Mouse (Mus musculus): ENCODE results near the gene Ppfia2. TPM values are rescaled to one million over a fixed set of nuclear protein-coding genes. Genes with fewer than 3 reads are reported as not detected.

Gene Ppfia2
- polyA plus RNA-seq (2015; fragmentation: Nextera tagmentation; extraction: Ambion mirVana): 0.90 and 1.0 TPM in 2 replicates

- no peaks in the 10 kb centered on the region; the same call in 1 of the 2 replicates for H3K27me3 ChIP-seq (replicated peaks)
- no peaks in the 10 kb centered on the region for H3K4me1 ChIP-seq
- peak within 1 kb of the TSS; percentile 19; the same call in 1 of the 2 replicates for H3K9ac ChIP-seq
- H3K27ac ChIP-seq: no peak within 1 kb of the TSS
- 0 out of 2 replicates have a peak, but pooled peaks have one; percentile 27 for ATAC-seq (ENCODE audit: insufficient read depth, low FRiP score, low read depth)
- peak within 1 kb of the TSS; percentile 71 for H3K4me2 ChIP-seq
- WGBS: under 1% methylated on average over 30 of the region's 30 CpGs
- H3K36me3 ChIP-seq: no peaks in the 10 kb centered on the region
- H3K9me3 ChIP-seq: no peaks in the 10 kb centered on the region
- H3K4me3 ChIP-seq (replicated peaks): peak within 1 kb of the TSS; percentile 48
Observed at GRCm38 (mm10) chr10:106469855-106470532, at the start of gene Ppfia2. Gene Ppfia2 (plus strand): TSS chr10:106470339.

GRCm38 (mm10) chr10:106468956-106469721, 1.0 kb upstream of the Ppfia2 start:
- Histone ChIP-seq H3K9me3 (no peaks in the 10 kb centered on the region), H3K27ac (no peak overlapping the region), H3K9ac (no peak overlapping the region), H3K4me3 (replicated peaks) (peak overlapping the region; percentile 48), H3K36me3 (no peaks in the 10 kb centered on the region), H3K4me1 (no peaks in the 10 kb centered on the region), H3K4me2 (peak overlapping the region; percentile 71), H3K27me3 (replicated peaks) (no peaks in the 10 kb centered on the region; the same call in 1 of the 2 replicates)
- no peak for ATAC-seq (ENCODE audit: insufficient read depth, low FRiP score, low read depth)
- 3% methylated on average over 19 of the region's 19 CpGs for WGBS

GRCm38 (mm10) chr10:106470533-106471205, 530 bp downstream of the Ppfia2 start:
- Histone ChIP-seq H3K36me3 (no peaks in the 10 kb centered on the region), H3K4me3 (replicated peaks) (peak overlapping the region; percentile 48), H3K27me3 (replicated peaks) (no peaks in the 10 kb centered on the region; the same call in 1 of the 2 replicates), H3K4me1 (no peaks in the 10 kb centered on the region), H3K4me2 (peak overlapping the region; percentile 71), H3K9ac (0 out of 2 replicates have a peak overlapping the region, but pooled peaks have one; percentile 19), H3K9me3 (no peaks in the 10 kb centered on the region), H3K27ac (no peak overlapping the region)
- ATAC-seq (ENCODE audit: insufficient read depth, low FRiP score, low read depth): 0 out of 2 replicates have a peak, but pooled peaks have one; percentile 7
- WGBS: 9% methylated on average over 18 of the region's 18 CpGs

GRCm38 (mm10) chr10:106509281-106510165, 39.4 kb downstream of the Ppfia2 start:
- 71% methylated on average over 6 of the region's 6 CpGs for WGBS
- ATAC-seq (ENCODE audit: insufficient read depth, low FRiP score, low read depth): no peak

GRCm38 (mm10) chr10:106566036-106566435, 95.9 kb downstream of the Ppfia2 start:
- no peaks in the 10 kb centered on the region for H3K27me3 ChIP-seq (replicated peaks)
- H3K4me3 ChIP-seq (replicated peaks): no peak overlapping the region
- ATAC-seq (ENCODE audit: insufficient read depth, low FRiP score, low read depth): no peak
- no peaks in the 10 kb centered on the region for H3K36me3 ChIP-seq
- H3K4me1 ChIP-seq: no peaks in the 10 kb centered on the region
- no peak overlapping the region for H3K9ac ChIP-seq
- H3K9me3 ChIP-seq: no peaks in the 10 kb centered on the region
- WGBS: 38% methylated on average over 4 of the region's 4 CpGs
- H3K4me2 ChIP-seq: no peak overlapping the region
- no peak overlapping the region for H3K27ac ChIP-seq

More at GRCm38 (mm10) chr10:106509281-106510165, 39.4 kb downstream of the Ppfia2 start:
- H3K27ac ChIP-seq: no peak overlapping the region
- no peaks in the 10 kb centered on the region for H3K36me3 ChIP-seq
- H3K27me3 ChIP-seq (replicated peaks): no peaks in the 10 kb centered on the region
- H3K4me3 ChIP-seq (replicated peaks): no peak overlapping the region
- H3K4me2 ChIP-seq: no peak overlapping the region
- no peaks in the 10 kb centered on the region for H3K4me1 ChIP-seq
- no peaks in the 10 kb centered on the region for H3K9me3 ChIP-seq
- H3K9ac ChIP-seq: no peak overlapping the region

- 76% methylated on average over 4 of the region's 4 CpGs for WGBS
- Histone ChIP-seq H3K9ac (no peak overlapping the region), H3K9me3 (no peaks in the 10 kb centered on the region), H3K27me3 (replicated peaks) (no peaks in the 10 kb centered on the region), H3K36me3 (no peaks in the 10 kb centered on the region), H3K27ac (no peak overlapping the region), H3K4me2 (no peak overlapping the region), H3K4me1 (no peaks in the 10 kb centered on the region), H3K4me3 (replicated peaks) (no peak overlapping the region)
- ATAC-seq (ENCODE audit: insufficient read depth, low FRiP score, low read depth): no peak
Observed at GRCm38 (mm10) chr10:106585026-106585425, 114.9 kb downstream of the Ppfia2 start.

GRCm38 (mm10) chr10:106585476-106586080, 115.4 kb downstream of the Ppfia2 start:
- H3K27me3 ChIP-seq (replicated peaks): no peaks in the 10 kb centered on the region
- WGBS: 2% methylated on average over 4 of the region's 4 CpGs
- no peaks in the 10 kb centered on the region for H3K9me3 ChIP-seq
- H3K36me3 ChIP-seq: no peaks in the 10 kb centered on the region
- no peak overlapping the region for H3K4me3 ChIP-seq (replicated peaks)
- no peak overlapping the region for H3K27ac ChIP-seq
- no peaks in the 10 kb centered on the region for H3K4me1 ChIP-seq
- no peak overlapping the region for H3K9ac ChIP-seq
- no peak overlapping the region for H3K4me2 ChIP-seq
- peak; percentile 70 for ATAC-seq (ENCODE audit: insufficient read depth, low FRiP score, low read depth)

- Histone ChIP-seq H3K36me3 (no peaks in the 10 kb centered on the region), H3K4me2 (no peak overlapping the region), H3K9ac (no peak overlapping the region), H3K27me3 (replicated peaks) (no peaks in the 10 kb centered on the region), H3K4me3 (replicated peaks) (no peak overlapping the region), H3K27ac (no peak overlapping the region), H3K9me3 (no peaks in the 10 kb centered on the region), H3K4me1 (no peaks in the 10 kb centered on the region)
- WGBS: 70% methylated on average over 5 of the region's 5 CpGs
- ATAC-seq (ENCODE audit: insufficient read depth, low FRiP score, low read depth): no peak
Observed at GRCm38 (mm10) chr10:106587817-106588216, 117.7 kb downstream of the Ppfia2 start.

- H3K27ac ChIP-seq: no peak overlapping the region
- H3K4me1 ChIP-seq: no peaks in the 10 kb centered on the region
- 55% methylated on average over 1 of the region's 1 CpGs for WGBS
- no peak for ATAC-seq (ENCODE audit: insufficient read depth, low FRiP score, low read depth)
- no peaks in the 10 kb centered on the region for H3K27me3 ChIP-seq (replicated peaks)
- no peak overlapping the region for H3K4me2 ChIP-seq
- no peak overlapping the region for H3K9ac ChIP-seq
- H3K4me3 ChIP-seq (replicated peaks): no peak overlapping the region
- no peaks in the 10 kb centered on the region for H3K9me3 ChIP-seq
- H3K36me3 ChIP-seq: no peaks in the 10 kb centered on the region
Observed at GRCm38 (mm10) chr10:106590944-106591343, 120.8 kb downstream of the Ppfia2 start.

GRCm38 (mm10) chr10:106596976-106597375, 126.8 kb downstream of the Ppfia2 start:
- 44% methylated on average over 1 of the region's 1 CpGs for WGBS
- no peaks in the 10 kb centered on the region for H3K4me1 ChIP-seq
- no peak overlapping the region for H3K9ac ChIP-seq
- H3K9me3 ChIP-seq: no peaks in the 10 kb centered on the region
- no peak overlapping the region for H3K4me2 ChIP-seq
- H3K36me3 ChIP-seq: no peaks in the 10 kb centered on the region
- no peak overlapping the region for H3K27ac ChIP-seq
- no peak overlapping the region for H3K4me3 ChIP-seq (replicated peaks)
- H3K27me3 ChIP-seq (replicated peaks): no peaks in the 10 kb centered on the region
- no peak for ATAC-seq (ENCODE audit: insufficient read depth, low FRiP score, low read depth)

Measured in stomach, embryonic 15.5 days (tissue).